Mouse (Mus musculus) heart, embryonic 11.5 days (tissue): ENCODE measurements around the gene Gm4553. TPM values are rescaled to one million over a fixed set of nuclear protein-coding genes. Genes with fewer than 3 reads are reported as not detected.
"Not testable (repeated sequence)": the region's sequence is repeated elsewhere in the genome, so short reads cannot be mapped to it uniquely, and the experiment has no call there.

Source experiments
- ATAC-seq: fragments of 200-750 bp; cut with Nextera tagmentation; replicated peaks from 2 replicates; pipeline ENCODE4 v1.8.0; 2017; ENCODE audit warnings: moderate library complexity; ENCODE audit not compliant: insufficient number of reproducible peaks, low FRiP score, low TSS enrichment
- H3K27ac ChIP-seq: fragments of 300-500 bp; sonication (generic); 2 replicates; pipeline ENCODE4 v1.5.1; 2014; ENCODE audit warnings: mild to moderate bottlenecking, low read depth, low read length
- H3K27me3 ChIP-seq: fragments of 300-500 bp; sonication (generic); 2 replicates; pipeline ENCODE4 v1.6.1; 2014; ENCODE audit warnings: mild to moderate bottlenecking, low read length, mixed read lengths; ENCODE audit not compliant: control insufficient read depth, insufficient read depth
- H3K36me3 ChIP-seq: fragments of 300-500 bp; sonication (generic); 2 replicates; pipeline ENCODE4 v1.6.1; 2014; ENCODE audit warnings: mild to moderate bottlenecking, low read length, moderate library complexity, mixed read lengths; ENCODE audit not compliant: control insufficient read depth, insufficient read depth
- H3K4me1 ChIP-seq: fragments of 300-500 bp; sonication (generic); 2 replicates; pipeline ENCODE4 v1.6.1; 2014; ENCODE audit warnings: low read length; ENCODE audit not compliant: control insufficient read depth, insufficient read depth
- H3K4me2 ChIP-seq: fragments of 300-500 bp; sonication (generic); 2 replicates; pipeline ENCODE4 v1.6.1; 2014; ENCODE audit warnings: mild to moderate bottlenecking, moderate library complexity
- H3K4me3 ChIP-seq: fragments of 300-500 bp; sonication (generic); 2 replicates; pipeline ENCODE4 v1.5.1; 2014; ENCODE audit warnings: low read depth, low read length
- H3K9ac ChIP-seq: fragments of 300-500 bp; sonication (generic); 2 replicates; pipeline ENCODE4 v1.6.1; 2014; ENCODE audit warnings: mild to moderate bottlenecking, low read depth, low read length, moderate library complexity
- H3K9me3 ChIP-seq: fragments of 300-500 bp; sonication (generic); replicated peaks from 2 replicates; pipeline ENCODE4 v1.6.1; 2016; ENCODE audit warnings: low read length; ENCODE audit not compliant: control insufficient read depth
- WGBS: fragments of 180-500 bp; shearing (Covaris S2); extraction: QIAGEN DNeasy Blood & Tissue Kit; methylation state at CpG from one replicate; pipeline ENCODE4 v1.1.7; 2014; ENCODE audit not compliant: insufficient replicate concordance; 5-methylcytosine and 5-hydroxymethylcytosine counted together
- polyA plus RNA-seq: library from polyadenylated mRNA; unstranded; fragments of >200 nt; fragmentation: Nextera tagmentation; extraction: Ambion mirVana; gene quantifications from 2 replicates; pipeline ENCODE4 v1.2.1, GENCODE M21; 2014

Gene Gm4553
- polyA plus RNA-seq, 1 experiment from 2014 or later, result not detected

GRCm38 (mm10) chr7:142120629-142121028, 44.9 kb downstream of the Gm4553 start, which contains the start of gene Gm45618:
Gm45618 (minus strand) TSS chr7:142120729.
- not testable (repeated sequence) for H3K4me2 ChIP-seq, H3K4me1 ChIP-seq, H3K9me3 ChIP-seq, ATAC-seq, H3K27ac ChIP-seq, H3K9ac ChIP-seq, H3K36me3 ChIP-seq, H3K4me3 ChIP-seq, H3K27me3 ChIP-seq
- 80% methylated on average over 1 of the region's 1 CpGs for WGBS

DNA sequence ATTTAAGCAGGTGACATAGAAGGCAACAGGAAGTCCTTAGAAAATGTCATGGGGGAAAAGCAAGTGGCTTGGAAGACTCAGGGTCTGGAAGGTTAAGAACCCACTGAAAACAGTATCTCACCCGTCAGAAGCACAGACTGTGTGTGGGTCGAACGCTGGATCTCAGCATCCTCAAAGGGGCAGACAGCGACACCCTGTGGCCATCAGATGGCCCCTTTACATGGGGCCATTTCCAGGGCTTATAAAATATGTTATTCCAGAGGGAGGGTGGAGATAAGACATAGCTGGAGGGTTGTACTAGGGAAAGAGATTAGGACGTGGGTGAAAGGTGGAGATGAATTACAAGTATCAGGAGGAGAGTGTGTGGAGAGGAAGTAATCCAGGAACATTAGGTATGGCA, 45.9 kb downstream of the Gm4553 start:
- 17% methylated on average over 5 of the region's 5 CpGs for WGBS
- no peak overlapping the region for H3K27ac ChIP-seq
- no peak for ATAC-seq

More for the DNA sequence above, 45.9 kb downstream of the Gm4553 start:
- no peaks in the 10 kb centered on the region for H3K27me3 ChIP-seq
- no peak overlapping the region for H3K9ac ChIP-seq
- no peaks in the 10 kb centered on the region for H3K36me3 ChIP-seq
- no peaks in the 10 kb centered on the region for H3K9me3 ChIP-seq
- no peak overlapping the region for H3K4me2 ChIP-seq
- no peak overlapping the region for H3K4me3 ChIP-seq
- no peaks in the 10 kb centered on the region for H3K4me1 ChIP-seq

Other genes starting within 250 kb of the Gm4553 start
- 36.2 and 38.8 TPM in 2 replicates for gene Tollip, start 247.2 kb downstream of the Gm4553 start, polyA plus RNA-seq
- gene Brsk2, start 216.0 kb downstream of the Gm4553 start, polyA plus RNA-seq, result 0.40 and 0.62 TPM in 2 replicates
- gene Mob2, start 104.7 kb downstream of the Gm4553 start, polyA plus RNA-seq, result 48.3 and 50.3 TPM in 2 replicates
- 9.6 and 10.1 TPM in 2 replicates for gene Dusp8, start 69.9 kb downstream of the Gm4553 start, polyA plus RNA-seq
- not detected in 2 replicates for gene Gm45618, start 45.0 kb downstream of the Gm4553 start, polyA plus RNA-seq
- not detected in 2 replicates for gene Gm39115, start 29.7 kb downstream of the Gm4553 start, polyA plus RNA-seq
- gene Gm45337, start 21.1 kb downstream of the Gm4553 start, polyA plus RNA-seq, result not detected in 2 replicates
- gene Gm29735, start 8.6 kb downstream of the Gm4553 start, polyA plus RNA-seq, result not detected in 2 replicates
- not detected in 2 replicates for gene Krtap5-2, start 10.3 kb upstream of the Gm4553 start, polyA plus RNA-seq
- gene Gm10153, start 24.6 kb upstream of the Gm4553 start, polyA plus RNA-seq, result not detected in 2 replicates
- not detected in 2 replicates for gene Krtap5-3, start 35.6 kb upstream of the Gm4553 start, polyA plus RNA-seq
- not detected in 2 replicates for gene Gm7579, start 46.1 kb upstream of the Gm4553 start, polyA plus RNA-seq
- gene Krtap5-5, start 64.2 kb upstream of the Gm4553 start, polyA plus RNA-seq, result not detected in 2 replicates
- gene Gm40460, start 75.3 kb upstream of the Gm4553 start, polyA plus RNA-seq, result not detected in 2 replicates
- gene Gm2431, start 92.6 kb upstream of the Gm4553 start, polyA plus RNA-seq, result not detected in 2 replicates
- gene Gm4559, start 108.6 kb upstream of the Gm4553 start, polyA plus RNA-seq, result not detected in 2 replicates
- gene Krtap5-1, start 131.4 kb upstream of the Gm4553 start, polyA plus RNA-seq, result not detected in 2 replicates
- gene Krtap5-4, start 137.8 kb upstream of the Gm4553 start, polyA plus RNA-seq, result 0.26 TPM in 1 of 2 replicates, not detected in the other
- 7.6 and 8.3 TPM in 2 replicates for gene Ifitm10, start 208.0 kb upstream of the Gm4553 start, polyA plus RNA-seq
- gene Gm49369, start 216.9 kb upstream of the Gm4553 start, polyA plus RNA-seq, result 1.9 TPM in 1 of 2 replicates, not detected in the other
- 378 and 446 TPM in 2 replicates for gene Ctsd, start 222.3 kb upstream of the Gm4553 start, polyA plus RNA-seq